Mouse (Mus musculus): ENCODE measurements around the gene Ankrd50.

Gene Ankrd50

GRCm38 (mm10) chr3:38484191-38485106 lies at the start of gene Ankrd50:
Ankrd50 (minus strand) TSS chr3:38484844.
- peak; percentile 99 for DNase-seq

- DNase-seq, result peak; percentile 11
Measured at GRCm38 (mm10) chr3:38534245-38534644, 49.6 kb upstream of the Ankrd50 start.

- no peak for DNase-seq
Measured at GRCm38 (mm10) chr3:38520426-38520825, 35.8 kb upstream of the Ankrd50 start.

- no peak for DNase-seq
Measured at GRCm38 (mm10) chr3:38519971-38520370, 35.3 kb upstream of the Ankrd50 start.

- no peak for DNase-seq
Measured at GRCm38 (mm10) chr3:38503606-38504005, 19.0 kb upstream of the Ankrd50 start.

- DNase-seq, result no peak
Measured at GRCm38 (mm10) chr3:38502156-38502555, 17.5 kb upstream of the Ankrd50 start.

- DNase-seq, result no peak
Measured at GRCm38 (mm10) chr3:38501739-38502138, 17.1 kb upstream of the Ankrd50 start.

- no peak for DNase-seq
Measured at GRCm38 (mm10) chr3:38501316-38501715, 16.7 kb upstream of the Ankrd50 start.

- peak; percentile 75 for DNase-seq
Measured at GRCm38 (mm10) chr3:38498561-38498960, 13.9 kb upstream of the Ankrd50 start.

- no peak for DNase-seq
Measured at GRCm38 (mm10) chr3:38496795-38497385, 12.2 kb upstream of the Ankrd50 start.

GRCm38 (mm10) chr3:38491702-38492101 lies 7.1 kb upstream of the Ankrd50 start:
- DNase-seq, result no peak

- no peak for DNase-seq
Measured at GRCm38 (mm10) chr3:38491236-38491635, 6.6 kb upstream of the Ankrd50 start.

- no peak for DNase-seq
Measured at GRCm38 (mm10) chr3:38490720-38491119, 6.1 kb upstream of the Ankrd50 start.

GRCm38 (mm10) chr3:38485107-38485545 lies 482 bp upstream of the Ankrd50 start:
- no peak for DNase-seq

- DNase-seq, result no peak
Measured at GRCm38 (mm10) chr3:38483551-38483950, 1.1 kb downstream of the Ankrd50 start.

GRCm38 (mm10) chr3:38482749-38483148 lies 1.9 kb downstream of the Ankrd50 start:
- no peak for DNase-seq

GRCm38 (mm10) chr3:38481106-38481505 lies 3.5 kb downstream of the Ankrd50 start:
- DNase-seq, result no peak

GRCm38 (mm10) chr3:38477936-38478335 lies 6.7 kb downstream of the Ankrd50 start:
- DNase-seq, result no peak

- no peak for DNase-seq
Measured at GRCm38 (mm10) chr3:38475587-38475986, 9.1 kb downstream of the Ankrd50 start.

- DNase-seq, result no peak
Measured at GRCm38 (mm10) chr3:38473138-38473537, 11.5 kb downstream of the Ankrd50 start.

GRCm38 (mm10) chr3:38471516-38471915 lies 13.1 kb downstream of the Ankrd50 start:
- no peak for DNase-seq

- no peak for DNase-seq
Measured at GRCm38 (mm10) chr3:38468131-38468530, 16.5 kb downstream of the Ankrd50 start.

- DNase-seq, result peak; percentile 15
Measured at GRCm38 (mm10) chr3:38466880-38467405, 17.7 kb downstream of the Ankrd50 start.

GRCm38 (mm10) chr3:38466139-38466538 lies 18.5 kb downstream of the Ankrd50 start:
- no peak for DNase-seq

Data from layer of hippocampus, adult 9-11 months (tissue).